Mouse (Mus musculus): Measurements from ENCODE around the gene Ccnl2.

DNA sequence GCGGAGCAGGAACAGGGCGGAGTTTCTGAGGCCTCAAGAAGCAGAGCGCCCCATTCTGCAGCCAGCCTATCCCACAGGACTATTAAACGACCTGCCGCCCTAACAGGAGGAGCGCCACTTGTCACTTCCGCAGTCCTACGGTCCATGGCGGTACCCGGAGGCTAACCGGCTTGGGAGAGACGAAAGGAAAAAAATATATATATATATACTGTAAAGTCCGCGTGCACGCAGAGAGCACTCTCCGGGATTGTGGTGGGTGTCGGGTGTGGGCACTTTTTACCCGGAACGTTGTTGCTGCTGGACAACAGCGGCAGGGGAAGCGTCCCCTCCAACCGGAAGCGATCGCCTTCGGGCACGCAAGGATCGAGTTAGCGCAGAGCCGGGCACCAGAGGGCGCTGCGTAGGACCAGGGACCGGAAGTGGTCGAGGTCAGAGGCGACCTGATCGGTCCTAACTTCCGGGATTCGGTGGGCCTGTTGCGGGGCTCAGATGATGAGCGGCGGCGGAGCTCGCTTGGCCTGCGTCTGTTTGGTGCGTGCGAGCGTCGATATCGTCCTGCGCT, 19.0 kb downstream of the Ccnl2 start, which contains the start of gene Aurkaip1:
- TF ChIP-seq CTCF (IDR thresholded peaks at IDR 0.05; ENCODE audit: low read depth), result peak; percentile 99
- TF ChIP-seq EP300 (IDR thresholded peaks at IDR 0.05; ENCODE audit: low read depth), result peak; percentile 50; the same call in 1 of the 2 replicates
